ENCODE assay signal across 8 mouse cellular contexts in the genomic region with DNA sequence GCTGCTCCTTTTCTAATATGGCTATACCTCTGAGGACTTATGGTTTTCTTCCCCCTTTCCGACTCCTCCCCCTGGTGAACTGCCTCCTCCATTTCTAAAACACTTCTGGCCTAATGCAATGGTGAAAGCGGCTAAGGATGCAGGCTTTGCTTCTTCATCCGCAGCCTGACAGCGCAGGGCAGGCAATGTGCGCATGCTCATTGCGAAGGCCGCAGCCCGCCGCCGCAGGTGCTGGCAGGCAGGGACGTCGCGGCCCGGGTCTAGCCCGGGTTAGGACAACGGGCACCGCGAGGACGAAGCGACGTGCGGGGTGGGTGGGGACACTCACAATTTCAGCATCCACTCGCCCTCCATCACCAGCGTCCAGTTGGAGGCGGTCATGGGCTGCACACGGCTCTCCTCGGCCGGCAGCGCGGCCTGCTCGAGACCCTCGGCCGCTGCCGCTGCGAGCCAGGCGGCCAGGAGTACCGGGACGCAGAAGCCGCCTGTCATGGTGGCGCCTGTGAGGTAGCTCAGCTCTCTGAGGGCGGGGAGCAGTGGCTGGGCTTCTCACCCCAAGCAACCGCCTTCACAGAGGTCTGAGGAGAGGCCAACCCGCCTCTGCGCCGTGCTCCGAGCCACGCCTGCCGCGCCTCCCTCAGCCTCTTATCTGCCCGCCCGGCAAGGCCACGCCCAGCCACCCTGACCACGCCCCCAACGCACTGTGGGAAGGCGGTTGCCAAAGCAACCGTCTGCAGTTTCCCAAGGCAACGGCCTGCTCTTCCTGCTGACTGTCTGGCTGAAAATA. TPM values are rescaled to one million over a fixed set of nuclear protein-coding genes. Genes with fewer than 3 reads are reported as not detected.
A peak's percentile ranks its signal among the peaks of the same experiment; 100 is the strongest.
DNase-seq lines count a peak whose midpoint lies in the region; ATAC-seq and TF ChIP-seq lines count a peak whose summit lies in the region.

Tmx4 (minus strand) TSS at position 632 of the 787 bp plus-strand sequence.

- under 1% methylated on average over 57 of the region's 57 CpGs for WGBS in hindbrain, postnatal 0 days

- no peaks in the 10 kb centered on the region for H3K9me3 ChIP-seq in hindbrain, postnatal 0 days (ENCODE audit: low read length)

- peak within 1 kb of the TSS; percentile 75 for H3K4me3 ChIP-seq in hindbrain, postnatal 0 days (ENCODE audit: low read length)
- peak within 1 kb of the TSS; percentile 86 for H3K4me3 ChIP-seq in left cerebral cortex, adult 2 months

- intact Hi-C loops in left cerebral cortex, adult 2 months (cut with DNase I), result no loop called here

- peak; percentile 99 for ATAC-seq in hindbrain, postnatal 0 days
- ATAC-seq in megakaryocyte, adult 5-6 weeks (ENCODE audit: poor library complexity, severe bottlenecking), result peak; percentile 91

- peak; percentile 89 for DNase-seq in WW6 (ENCODE audit: low read depth, low spot score)
- peak; percentile 97 to 99 for DNase-seq in cerebellum, postnatal 4 days (ENCODE audit: low spot score in 2 of 2)
- peak; percentile 99 for DNase-seq in gastrocnemius, adult 18-20 months (ENCODE audit: low spot score)
- peak; percentile 98 for DNase-seq in hindbrain, postnatal 0 days (ENCODE audit: low spot score)
- DNase-seq in left cerebral cortex, adult 2 months (ENCODE audit: extremely low spot score in 1 of 2, low spot score in 2 of 2), result peak; percentile 98 to 99
- peak; percentile 98 for DNase-seq in right cerebral cortex, adult 2 months (ENCODE audit: low spot score in 2 of 2)
- DNase-seq in urinary bladder, postnatal 14 days (ENCODE audit: low spot score), result peak; percentile 99

- peak; percentile 36 for TF ChIP-seq CTCF in hindbrain, postnatal 0 days (IDR thresholded peaks at IDR 0.05; ENCODE audit: low read depth)
- no peak for TF ChIP-seq CTCF in left cerebral cortex, adult 2 months (IDR thresholded peaks at IDR 0.05)

- H3K36me3 ChIP-seq in hindbrain, postnatal 0 days (ENCODE audit: insufficient read depth, low read length), result no peaks in the 10 kb centered on the region

- no peaks in the 10 kb centered on the region for H3K27me3 ChIP-seq in hindbrain, postnatal 0 days (ENCODE audit: insufficient read depth, low read length)

- H3K27ac ChIP-seq in hindbrain, postnatal 0 days, result peak within 1 kb of the TSS; percentile 100
- H3K27ac ChIP-seq in left cerebral cortex, adult 2 months, result peak within 1 kb of the TSS; percentile 99

- peak within 1 kb of the TSS; percentile 76 for H3K9ac ChIP-seq in hindbrain, postnatal 0 days (replicated peaks; ENCODE audit: low read length)

- H3K4me1 ChIP-seq in hindbrain, postnatal 0 days (ENCODE audit: insufficient read depth, low read length), result peaks cover 10% of the 10 kb centered on the region

- peak within 1 kb of the TSS; percentile 64 for H3K4me2 ChIP-seq in hindbrain, postnatal 0 days (ENCODE audit: low read depth, low read length)

RNA-seq across cellular contexts. Expression of gene Tmx4, which starts in this region (rescaled TPM):
- 10 to 100 TPM; 14.4 to 14.8 TPM for total RNA-seq in gastrocnemius, adult 18-20 months (2021)
- 116 and 123 TPM in 2 replicates for total RNA-seq in hindbrain, postnatal 0 days (2014; rRNA removed)
- 77.4 and 81.3 TPM in 2 replicates for polyA plus RNA-seq in hindbrain, postnatal 0 days (2015; fragmentation: Nextera tagmentation; extraction: Ambion mirVana)
- 100 to 1,000 TPM; 169 to 185 TPM for total RNA-seq in left cerebral cortex, adult 2 months (2021)
- total RNA-seq in megakaryocyte, adult 5-6 weeks (2015), result 34.7 and 41.9 TPM in 2 replicates
- 50.3 and 56.3 TPM in 2 replicates for total RNA-seq in megakaryocyte, adult 5-6 weeks (2017)

Comparison
In these comparisons a context has a peak if more than half of its experiments do, and no peak if none do; other contexts are left out.
1. Peak in every context shown above with its lines: DNase-seq, ATAC-seq, H3K4me3 ChIP-seq and H3K27ac ChIP-seq.